Mouse (Mus musculus): ENCODE data around the gene Pole4. TPM values are rescaled to one million over a fixed set of nuclear protein-coding genes. Genes with fewer than 3 reads are reported as not detected.

Pole4 gene
- 44.9 and 50.5 TPM in 2 replicates for polyA plus RNA-seq (2015; fragmentation: Nextera tagmentation; extraction: Ambion mirVana)

DNA sequence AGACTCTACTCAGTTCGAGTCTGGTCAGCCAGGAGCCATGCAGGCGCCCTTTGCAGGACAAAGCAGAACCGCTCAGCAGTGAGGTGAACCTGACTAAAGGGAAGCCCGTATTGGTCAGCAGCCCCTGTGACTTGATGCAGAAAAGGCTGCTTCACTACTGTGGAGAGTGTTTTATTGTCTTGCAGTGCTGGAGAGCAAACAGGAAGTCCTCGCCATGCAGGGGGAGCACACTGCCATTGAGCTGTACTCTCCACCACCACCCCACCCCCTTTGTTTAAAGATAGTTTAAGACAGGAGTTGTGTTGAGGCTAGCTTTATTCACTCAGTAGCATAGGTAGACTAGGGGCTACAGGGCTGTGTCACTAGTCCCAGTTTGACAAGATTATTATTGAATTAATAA is at the start of gene Pole4:
Pole4 (minus strand) TSS at position 145 of the 400 bp plus-strand sequence.
- no peaks in the 10 kb centered on the region for H3K27me3 ChIP-seq
- 40% methylated on average over 5 of the region's 5 CpGs for WGBS (ENCODE audit: insufficient replicate concordance)
- no peak within 1 kb of the TSS for H3K4me2 ChIP-seq
- ATAC-seq (ENCODE audit: insufficient read depth): no peak
- H3K36me3 ChIP-seq (replicated peaks): no peaks in the 10 kb centered on the region
- H3K9me3 ChIP-seq (replicated peaks): no peaks in the 10 kb centered on the region
- H3K9ac ChIP-seq: no peak within 1 kb of the TSS
- H3K27ac ChIP-seq (replicated peaks): no peak within 1 kb of the TSS
- no peak within 1 kb of the TSS for H3K4me3 ChIP-seq (replicated peaks)
- H3K4me1 ChIP-seq (replicated peaks): no peaks in the 10 kb centered on the region

- H3K9ac ChIP-seq: no peak overlapping the region
- peaks cover 39% of the 10 kb centered on the region for H3K4me1 ChIP-seq (replicated peaks)
- WGBS (ENCODE audit: insufficient replicate concordance): 78% methylated on average over 6 of the region's 6 CpGs
Measured at GRCm38 (mm10) chr6:82754769-82755168, 49.6 kb upstream of the Pole4 start.

GRCm38 (mm10) chr6:82753638-82754361 is 48.6 kb upstream of the Pole4 start:
- Histone ChIP-seq H3K27ac (replicated peaks) (no peak overlapping the region), H3K9ac (no peak overlapping the region), H3K4me1 (replicated peaks) (peaks cover 37% of the 10 kb centered on the region), H3K4me3 (replicated peaks) (no peak overlapping the region), H3K36me3 (replicated peaks) (peaks cover 13% of the 10 kb centered on the region; the same call in 1 of the 2 replicates), H3K27me3 (no peaks in the 10 kb centered on the region), H3K4me2 (no peak overlapping the region), H3K9me3 (replicated peaks) (no peaks in the 10 kb centered on the region)
- no peak for ATAC-seq (ENCODE audit: insufficient read depth)
- WGBS (ENCODE audit: insufficient replicate concordance): 59% methylated on average over 14 of the region's 14 CpGs

More at GRCm38 (mm10) chr6:82754769-82755168, 49.6 kb upstream of the Pole4 start:
- no peaks in the 10 kb centered on the region for H3K27me3 ChIP-seq
- H3K36me3 ChIP-seq (replicated peaks): peaks cover 13% of the 10 kb centered on the region; the same call in 1 of the 2 replicates
- no peaks in the 10 kb centered on the region for H3K9me3 ChIP-seq (replicated peaks)
- no peak for ATAC-seq (ENCODE audit: insufficient read depth)
- no peak overlapping the region for H3K4me2 ChIP-seq
- H3K27ac ChIP-seq (replicated peaks): no peak overlapping the region
- no peak overlapping the region for H3K4me3 ChIP-seq (replicated peaks)

DNA sequence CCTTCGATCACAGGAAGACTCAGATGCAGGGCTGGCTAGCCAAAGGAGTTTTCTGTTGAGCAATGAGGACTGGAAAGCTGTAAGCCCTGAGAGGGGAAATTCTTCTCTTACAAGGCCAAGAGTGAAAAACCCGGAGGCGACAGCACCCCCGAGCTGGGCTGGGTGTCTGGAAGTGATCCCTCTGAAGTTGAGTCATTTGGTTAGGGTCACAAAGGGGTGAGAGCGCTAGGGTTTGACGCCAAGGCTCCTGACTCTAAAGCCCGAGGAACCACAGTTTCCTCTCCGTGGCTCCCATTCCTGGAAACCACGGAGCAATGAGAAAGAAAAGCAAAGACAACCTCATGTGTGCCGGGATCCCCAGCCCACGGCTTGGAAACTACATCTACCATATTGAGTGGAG is 47.9 kb upstream of the Pole4 start:
- H3K4me2 ChIP-seq: no peak overlapping the region
- H3K27me3 ChIP-seq: no peaks in the 10 kb centered on the region
- peaks cover 31% of the 10 kb centered on the region for H3K4me1 ChIP-seq (replicated peaks)
- H3K4me3 ChIP-seq (replicated peaks): no peak overlapping the region
- WGBS (ENCODE audit: insufficient replicate concordance): 48% methylated on average over 11 of the region's 11 CpGs
- no peak overlapping the region for H3K27ac ChIP-seq (replicated peaks)
- peaks cover 19% of the 10 kb centered on the region; the same call in 1 of the 2 replicates for H3K36me3 ChIP-seq (replicated peaks)
- ATAC-seq (ENCODE audit: insufficient read depth): no peak
- no peaks in the 10 kb centered on the region for H3K9me3 ChIP-seq (replicated peaks)
- H3K9ac ChIP-seq: no peak overlapping the region

DNA sequence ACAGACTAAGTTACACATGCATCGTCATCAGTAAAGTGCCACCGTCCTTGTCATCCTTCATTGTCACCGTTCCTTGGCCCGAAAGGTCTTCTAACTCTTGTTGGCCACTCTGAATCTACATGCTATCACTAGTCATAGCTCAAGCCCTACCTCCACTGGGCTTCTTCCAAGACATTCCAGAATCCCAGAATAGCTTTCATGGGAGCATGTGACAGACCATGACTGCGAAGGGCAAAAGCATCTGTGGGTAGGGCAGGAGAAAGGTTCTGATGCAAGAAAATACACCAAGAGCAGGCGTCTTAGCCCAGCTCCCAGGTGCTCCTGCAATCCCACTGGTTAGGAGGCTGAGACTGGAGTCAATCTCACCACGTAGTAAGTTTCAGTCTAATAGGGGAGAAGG is 46.6 kb upstream of the Pole4 start:
- no peak for ATAC-seq (ENCODE audit: insufficient read depth)
- 75% methylated on average over 7 of the region's 7 CpGs for WGBS (ENCODE audit: insufficient replicate concordance)

GRCm38 (mm10) chr6:82751031-82751430 is 45.9 kb upstream of the Pole4 start:
- peaks cover 16% of the 10 kb centered on the region for H3K4me1 ChIP-seq (replicated peaks)
- no peak for ATAC-seq (ENCODE audit: insufficient read depth)
- H3K9ac ChIP-seq: no peak overlapping the region
- H3K36me3 ChIP-seq (replicated peaks): peaks cover 15% of the 10 kb centered on the region; the same call in 1 of the 2 replicates
- no peaks in the 10 kb centered on the region for H3K9me3 ChIP-seq (replicated peaks)
- no peak overlapping the region for H3K4me3 ChIP-seq (replicated peaks)
- WGBS (ENCODE audit: insufficient replicate concordance): 69% methylated on average over 11 of the region's 11 CpGs
- no peaks in the 10 kb centered on the region for H3K27me3 ChIP-seq
- no peak overlapping the region for H3K4me2 ChIP-seq
- no peak overlapping the region for H3K27ac ChIP-seq (replicated peaks)

More for the DNA sequence above, 46.6 kb upstream of the Pole4 start:
- Histone ChIP-seq H3K27ac (replicated peaks) (no peak overlapping the region), H3K9me3 (replicated peaks) (no peaks in the 10 kb centered on the region), H3K4me2 (no peak overlapping the region), H3K9ac (no peak overlapping the region), H3K4me1 (replicated peaks) (peaks cover 23% of the 10 kb centered on the region), H3K27me3 (no peaks in the 10 kb centered on the region), H3K4me3 (replicated peaks) (no peak overlapping the region), H3K36me3 (replicated peaks) (peaks cover 15% of the 10 kb centered on the region; the same call in 1 of the 2 replicates)

DNA sequence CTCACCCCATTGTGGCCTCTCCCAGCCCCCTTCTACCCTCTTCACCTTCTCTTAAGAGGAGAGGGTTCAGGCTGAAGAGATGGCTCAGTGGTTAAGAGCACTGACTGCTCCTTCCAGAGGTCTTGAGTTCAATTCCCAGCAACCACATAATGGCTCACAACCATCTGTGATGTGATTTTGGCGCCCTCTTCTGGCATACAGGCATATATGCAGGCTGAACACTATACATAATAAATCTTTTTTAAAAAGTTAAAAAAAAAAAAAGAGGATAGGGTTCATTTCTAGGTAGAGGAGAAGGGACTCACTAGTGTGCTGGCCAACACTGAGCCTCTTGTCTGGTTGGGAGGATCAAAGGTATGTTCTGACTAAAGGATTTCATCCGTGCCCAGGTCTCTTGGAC is 44.9 kb upstream of the Pole4 start:
- H3K4me1 ChIP-seq (replicated peaks): peaks cover 13% of the 10 kb centered on the region; the same call in 1 of the 2 replicates
- no peak overlapping the region for H3K27ac ChIP-seq (replicated peaks)
- WGBS (ENCODE audit: insufficient replicate concordance): 52% methylated on average over 2 of the region's 2 CpGs
- no peak overlapping the region for H3K4me2 ChIP-seq
- no peaks in the 10 kb centered on the region for H3K27me3 ChIP-seq
- H3K36me3 ChIP-seq (replicated peaks): peaks cover 15% of the 10 kb centered on the region; the same call in 1 of the 2 replicates
- H3K4me3 ChIP-seq (replicated peaks): no peak overlapping the region
- no peaks in the 10 kb centered on the region for H3K9me3 ChIP-seq (replicated peaks)
- no peak overlapping the region for H3K9ac ChIP-seq
- no peak for ATAC-seq (ENCODE audit: insufficient read depth)

DNA sequence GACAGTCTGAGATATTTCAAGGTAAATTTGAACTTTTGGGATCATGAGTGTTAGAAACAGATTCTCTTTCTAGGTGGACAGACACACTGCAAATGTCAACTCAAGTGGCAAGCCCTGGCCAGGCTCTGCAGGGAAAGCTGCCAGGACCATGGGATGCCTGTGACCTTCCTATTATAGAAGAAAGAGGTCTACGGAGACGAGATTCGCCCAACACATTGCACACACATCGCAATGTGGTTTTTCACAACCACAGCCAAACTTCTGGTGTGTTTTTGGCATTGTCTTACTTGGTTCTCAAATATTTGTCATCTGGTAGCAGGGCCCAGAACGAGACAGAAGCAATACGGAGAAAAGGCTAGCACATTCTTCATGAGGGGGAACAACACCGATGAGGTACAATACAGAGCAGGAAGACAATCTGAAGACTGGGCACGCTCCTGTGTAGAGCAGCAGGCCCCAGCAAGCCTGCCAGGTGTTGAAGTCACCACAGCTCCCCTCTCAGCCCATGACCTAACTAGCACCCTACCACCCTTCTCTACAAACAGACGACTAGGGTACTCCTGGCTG is 43.0 kb upstream of the Pole4 start:
- Histone ChIP-seq H3K4me2 (no peak overlapping the region), H3K4me1 (replicated peaks) (peaks cover 2% of the 10 kb centered on the region; the same call in 1 of the 2 replicates), H3K27ac (replicated peaks) (no peak overlapping the region), H3K9ac (no peak overlapping the region), H3K9me3 (replicated peaks) (no peaks in the 10 kb centered on the region), H3K27me3 (no peaks in the 10 kb centered on the region), H3K4me3 (replicated peaks) (no peak overlapping the region), H3K36me3 (replicated peaks) (peaks cover 20% of the 10 kb centered on the region; the same call in 1 of the 2 replicates)
- WGBS (ENCODE audit: insufficient replicate concordance): 76% methylated on average over 9 of the region's 9 CpGs
- no peak for ATAC-seq (ENCODE audit: insufficient read depth)

GRCm38 (mm10) chr6:82747085-82747484 is 41.9 kb upstream of the Pole4 start:
- ATAC-seq (ENCODE audit: insufficient read depth): no peak
- Histone ChIP-seq H3K4me1 (replicated peaks) (no peaks in the 10 kb centered on the region), H3K9me3 (replicated peaks) (no peaks in the 10 kb centered on the region), H3K9ac (no peak overlapping the region), H3K27ac (replicated peaks) (no peak overlapping the region), H3K36me3 (replicated peaks) (peaks cover 28% of the 10 kb centered on the region; the same call in 1 of the 2 replicates), H3K27me3 (no peaks in the 10 kb centered on the region), H3K4me3 (replicated peaks) (no peak overlapping the region), H3K4me2 (no peak overlapping the region)
- 41% methylated on average over 5 of the region's 5 CpGs for WGBS (ENCODE audit: insufficient replicate concordance)

- Histone ChIP-seq H3K27ac (replicated peaks) (no peak overlapping the region), H3K9me3 (replicated peaks) (no peaks in the 10 kb centered on the region), H3K36me3 (replicated peaks) (peaks cover 27% of the 10 kb centered on the region; the same call in 1 of the 2 replicates), H3K4me2 (no peak overlapping the region), H3K27me3 (no peaks in the 10 kb centered on the region), H3K4me3 (replicated peaks) (no peak overlapping the region), H3K4me1 (replicated peaks) (peaks cover 6% of the 10 kb centered on the region; the same call in 1 of the 2 replicates), H3K9ac (no peak overlapping the region)
- 81% methylated on average over 9 of the region's 9 CpGs for WGBS (ENCODE audit: insufficient replicate concordance)
- no peak for ATAC-seq (ENCODE audit: insufficient read depth)
Measured at GRCm38 (mm10) chr6:82744553-82744952, 39.4 kb upstream of the Pole4 start.

DNA sequence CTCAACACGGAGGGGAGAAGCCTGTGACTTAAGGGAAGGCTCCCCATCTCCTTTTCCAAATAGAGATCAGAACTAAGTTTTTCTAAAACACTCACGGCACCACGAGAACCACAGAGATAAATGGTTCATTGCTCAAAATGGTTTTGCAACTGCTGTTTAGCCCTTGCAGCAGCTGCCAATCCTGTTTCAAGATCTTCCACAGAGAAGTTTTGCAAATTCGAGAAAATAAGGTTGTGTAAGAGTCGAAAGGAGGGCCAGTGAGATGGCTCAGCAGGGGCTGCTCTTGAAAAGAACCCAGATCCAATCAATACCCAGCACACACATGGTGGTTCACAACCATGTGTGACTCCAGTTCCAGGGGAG is 36.3 kb upstream of the Pole4 start:
- WGBS (ENCODE audit: insufficient replicate concordance): 50% methylated on average over 5 of the region's 5 CpGs
- peaks cover 6% of the 10 kb centered on the region; the same call in 1 of the 2 replicates for H3K4me1 ChIP-seq (replicated peaks)

More for the DNA sequence above, 36.3 kb upstream of the Pole4 start:
- Histone ChIP-seq H3K27me3 (no peaks in the 10 kb centered on the region), H3K9me3 (replicated peaks) (no peaks in the 10 kb centered on the region), H3K4me2 (no peak overlapping the region), H3K4me3 (replicated peaks) (no peak overlapping the region), H3K36me3 (replicated peaks) (peaks cover 36% of the 10 kb centered on the region; the same call in 1 of the 2 replicates), H3K9ac (no peak overlapping the region), H3K27ac (replicated peaks) (0 out of 2 replicates have a peak overlapping the region, but pooled peaks have one; percentile 31)
- no peak for ATAC-seq (ENCODE audit: insufficient read depth)

Data from liver, embryonic 15.5 days (tissue).